Mouse (Mus musculus) liver, embryonic 14.5 days (tissue): ENCODE measurements around the gene Sar1b. TPM values are rescaled to one million over a fixed set of nuclear protein-coding genes. Genes with fewer than 3 reads are reported as not detected.
"Not testable (repeated sequence)": the region's sequence is repeated elsewhere in the genome, so short reads cannot be mapped to it uniquely, and the experiment has no call there.

Experiments used
- ATAC-seq: fragments of 200-750 bp; cut with Nextera tagmentation; 2 replicates; pipeline ENCODE4 v1.8.0; 2017; ENCODE audit warnings: moderate number of reproducible peaks, mild to moderate bottlenecking, moderate library complexity; ENCODE audit not compliant: insufficient read depth
- DNase-seq, 3 experiments: peaks; one replicate each; pipeline ENCODE4 v3.0.0-alpha.2; 2012 to 2013; ENCODE audit warnings: low read depth in 3 of 3, low spot score in 3 of 3
- H3K27ac ChIP-seq: fragments of 300-500 bp; sonication (generic); 2 replicates; pipeline ENCODE4 v1.5.1; 2014; ENCODE audit warnings: moderate library complexity, mild to moderate bottlenecking, control low read depth, inconsistent platforms
- H3K27me3 ChIP-seq: fragments of 300-500 bp; sonication (generic); 2 replicates; pipeline ENCODE4 v1.6.1; 2014; ENCODE audit warnings: mild to moderate bottlenecking, low read length, moderate library complexity; ENCODE audit not compliant: control insufficient read depth, insufficient read depth
- H3K36me3 ChIP-seq: fragments of 300-500 bp; sonication (generic); replicated peaks from 2 replicates; pipeline ENCODE4 v1.6.1; 2014; ENCODE audit warnings: low read depth; ENCODE audit not compliant: control insufficient read depth, insufficient read depth
- H3K4me1 ChIP-seq, 2 experiments: fragments of 200-500 bp in 1 of 2; fragments of 300-500 bp in 1 of 2; sonication (generic) in 1 of 2; replicated peaks; 2 replicates each; pipeline ENCODE4 v1.6.1; 2012 to 2014; ENCODE audit warnings: antibody characterized with exemption in 1 of 2, inconsistent platforms in 1 of 2, low read length in 1 of 2; ENCODE audit not compliant: control insufficient read depth in 2 of 2, insufficient read depth in 2 of 2
- H3K4me2 ChIP-seq: fragments of 300-500 bp; sonication (generic); 2 replicates; pipeline ENCODE4 v1.6.1; 2014; ENCODE audit warnings: low read depth, mild to moderate bottlenecking, control low read depth, moderate library complexity
- H3K4me3 ChIP-seq, 2 experiments: fragments of 200-500 bp in 1 of 2; fragments of 300-500 bp in 1 of 2; sonication (generic) in 1 of 2; 2 replicates each; pipeline ENCODE4 v1.5.1; 2012 to 2014; ENCODE audit warnings: low read depth in 2 of 2, low read length in 2 of 2, mild to moderate bottlenecking in 2 of 2, control low read depth in 1 of 2, inconsistent platforms in 1 of 2, moderate library complexity in 1 of 2; ENCODE audit not compliant: insufficient read depth in 1 of 2
- H3K9ac ChIP-seq: fragments of 300-500 bp; sonication (generic); replicated peaks from 2 replicates; pipeline ENCODE4 v1.6.1; 2014; ENCODE audit warnings: mild to moderate bottlenecking, control low read depth, moderate library complexity
- H3K9me3 ChIP-seq: fragments of 300-500 bp; sonication (generic); 2 replicates; pipeline ENCODE4 v1.6.1; 2016; ENCODE audit warnings: low read length, mixed read lengths; ENCODE audit not compliant: control insufficient read depth
- CTCF ChIP-seq: IDR thresholded peaks from 2 replicates; pipeline ENCODE4 v1.5.1; 2016; ENCODE audit warnings: antibody characterized with exemption, low read depth, control low read depth
- EP300 ChIP-seq: IDR thresholded peaks from 2 replicates; pipeline ENCODE4 v1.6.1; 2016; ENCODE audit warnings: antibody characterized with exemption, low read depth
- WGBS: fragments of 180-500 bp; shearing (Covaris S2); extraction: QIAGEN DNeasy Blood & Tissue Kit; methylation state at CpG from one replicate; pipeline ENCODE4 v1.1.7; 2014; ENCODE audit not compliant: insufficient replicate concordance; 5-methylcytosine and 5-hydroxymethylcytosine counted together
- polyA plus RNA-seq, 2 experiments: library from polyadenylated mRNA; depleted of rRNA in 1 of 2; stranded (reverse) in 1 of 2; unstranded in 1 of 2; fragments of >200 nt; fragmentation: Nextera tagmentation in 1 of 2; extraction: Ambion mirVana in 1 of 2; gene quantifications; 2 replicates each; pipeline versions ENCODE4 v1.2.1 to v1.2.3; 2012 to 2014

Sar1b gene
- polyA plus RNA-seq, 2 experiments, result 35.2 to 80.7 TPM

DNA sequence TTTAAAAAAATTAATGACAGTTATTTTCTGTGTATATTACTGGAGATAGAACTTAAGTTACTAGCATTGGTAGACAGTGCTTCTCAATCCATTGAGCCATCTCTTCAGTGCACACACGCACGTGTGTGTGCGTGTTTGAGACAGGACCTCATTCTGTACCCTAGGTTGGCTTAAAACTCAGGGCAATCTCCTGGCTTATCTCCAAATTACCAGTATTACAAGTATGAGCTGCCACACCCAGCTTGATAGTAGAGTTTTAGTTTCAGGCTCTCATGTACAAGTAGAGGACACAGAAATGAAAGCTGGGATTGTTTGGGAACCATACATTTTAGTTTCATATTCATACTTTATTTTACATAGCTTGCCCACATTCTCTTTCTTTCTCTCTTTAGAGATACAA is 22.8 kb upstream of the Sar1b start:
- ATAC-seq (peak; percentile 49; the same call in 1 of the 2 replicates), DNase-seq (peak in 2 of 3 experiments; percentile 46 to 57)
- peaks cover 34 to 37% of the 10 kb centered on the region in 2 experiments for H3K4me1 ChIP-seq
- H3K27ac ChIP-seq, result peak overlapping the region; percentile 75
- peak overlapping the region; percentile 48 for H3K4me2 ChIP-seq
- H3K4me3 ChIP-seq, result no peak overlapping the region
- H3K9me3 ChIP-seq, result no peaks in the 10 kb centered on the region
- H3K36me3 ChIP-seq, result peaks cover 27% of the 10 kb centered on the region
- TF ChIP-seq EP300 (no peak), CTCF (no peak)
- H3K9ac ChIP-seq, result peak overlapping the region; percentile 11; the same call in 1 of the 2 replicates
- H3K27me3 ChIP-seq, result no peaks in the 10 kb centered on the region
- WGBS, result 33% methylated on average over 3 of the region's 3 CpGs

GRCm38 (mm10) chr11:51746096-51746495 is 17.4 kb upstream of the Sar1b start:
- ATAC-seq (no peak), DNase-seq (no peak)
- peaks cover 8% of the 10 kb centered on the region in 2 experiments for H3K4me1 ChIP-seq
- no peaks in the 10 kb centered on the region for H3K9me3 ChIP-seq
- TF ChIP-seq CTCF, result no peak
- TF ChIP-seq EP300, result no peak
- no peaks in the 10 kb centered on the region for H3K27me3 ChIP-seq
- WGBS, result 83% methylated on average over 1 of the region's 1 CpGs
- no peak overlapping the region for H3K27ac ChIP-seq
- H3K4me2 ChIP-seq, result no peak overlapping the region
- H3K4me3 ChIP-seq, result no peak overlapping the region
- no peak overlapping the region for H3K9ac ChIP-seq
- peaks cover 20% of the 10 kb centered on the region for H3K36me3 ChIP-seq

DNA sequence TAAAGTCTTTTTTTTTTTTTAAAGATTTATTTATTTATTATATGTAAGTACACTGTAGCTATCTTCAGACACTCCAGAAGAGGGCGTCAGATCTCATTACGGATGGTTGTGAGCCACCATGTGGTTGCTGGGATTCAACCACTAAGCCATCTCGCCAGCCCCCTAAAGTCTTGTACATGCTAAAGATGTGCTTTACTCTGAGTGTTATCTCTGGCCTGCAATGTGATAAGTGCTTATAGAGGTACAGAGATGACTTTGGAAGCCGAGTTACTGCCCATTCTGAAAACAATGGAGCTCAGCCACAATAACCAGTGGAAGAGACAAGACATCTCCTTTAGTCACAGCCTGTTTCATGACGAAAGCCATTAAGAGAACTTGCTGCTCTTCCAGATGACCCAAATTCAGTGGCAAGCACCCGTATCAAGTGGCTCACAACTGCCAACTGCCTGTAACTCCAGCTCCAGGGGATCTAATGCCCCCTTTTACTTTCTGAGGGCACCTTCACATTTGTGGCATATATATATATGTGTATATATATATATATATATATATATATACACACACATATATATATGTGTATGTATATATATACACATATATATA is 11.8 kb upstream of the Sar1b start:
- H3K9me3 ChIP-seq, H3K27ac ChIP-seq, H3K27me3 ChIP-seq, DNase-seq, H3K4me2 ChIP-seq, H3K36me3 ChIP-seq, ATAC-seq, H3K9ac ChIP-seq, H3K4me3 ChIP-seq: not testable (repeated sequence)
- 55% methylated on average over 6 of the region's 6 CpGs for WGBS
- H3K4me1 ChIP-seq, result peaks cover 11 to 15% of the 10 kb centered on the region in 2 experiments

DNA sequence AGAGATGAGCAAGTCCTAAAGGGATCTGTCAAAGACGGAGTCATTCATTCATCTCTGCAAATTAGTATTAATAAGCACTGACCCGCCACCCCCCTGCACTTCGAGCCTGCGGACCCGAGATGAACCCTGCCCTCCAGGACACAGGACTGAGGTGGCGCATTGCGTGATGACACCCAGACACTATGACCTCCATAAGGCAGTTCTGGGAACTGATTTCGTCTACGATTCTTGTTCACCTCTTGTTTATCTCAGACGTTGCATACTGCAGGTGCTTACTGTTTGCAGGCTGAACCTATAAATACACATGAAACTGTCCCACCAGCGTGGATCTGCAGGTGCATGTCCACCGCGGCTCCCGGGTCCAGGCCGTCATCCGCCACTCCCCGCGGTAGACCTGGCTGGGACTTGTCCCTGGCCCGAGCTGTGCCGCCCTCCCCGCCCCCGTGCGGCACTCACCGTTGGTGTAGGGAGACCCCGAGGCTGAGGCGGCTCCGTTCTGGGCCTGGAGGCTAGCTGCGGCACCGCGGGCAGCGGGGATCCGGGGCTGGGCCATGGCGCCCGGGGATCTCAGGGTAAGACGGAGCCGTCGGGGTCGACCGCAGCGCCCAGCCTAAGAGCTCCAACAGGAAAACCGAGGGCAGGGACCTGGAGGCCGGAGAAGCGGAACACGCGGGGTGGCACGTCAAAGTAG is 7.7 kb upstream of the Sar1b start:
- Histone ChIP-seq H3K4me3 (peak overlapping the region; percentile 81 to 82), H3K4me2 (peak overlapping the region; percentile 77), H3K36me3 (no peaks in the 10 kb centered on the region), H3K9ac (peak overlapping the region; percentile 81), H3K9me3 (no peaks in the 10 kb centered on the region), H3K27me3 (no peaks in the 10 kb centered on the region), H3K27ac (peak overlapping the region; percentile 13; the same call in 1 of the 2 replicates), H3K4me1 (peaks cover 16 to 18% of the 10 kb centered on the region in 2 experiments)
- DNase-seq (no peak), ATAC-seq (peak; percentile 67)
- no peak for TF ChIP-seq EP300
- no peak; the same call in none of the 2 replicates for TF ChIP-seq CTCF
- WGBS, result 1% methylated on average over 46 of the region's 46 CpGs

DNA sequence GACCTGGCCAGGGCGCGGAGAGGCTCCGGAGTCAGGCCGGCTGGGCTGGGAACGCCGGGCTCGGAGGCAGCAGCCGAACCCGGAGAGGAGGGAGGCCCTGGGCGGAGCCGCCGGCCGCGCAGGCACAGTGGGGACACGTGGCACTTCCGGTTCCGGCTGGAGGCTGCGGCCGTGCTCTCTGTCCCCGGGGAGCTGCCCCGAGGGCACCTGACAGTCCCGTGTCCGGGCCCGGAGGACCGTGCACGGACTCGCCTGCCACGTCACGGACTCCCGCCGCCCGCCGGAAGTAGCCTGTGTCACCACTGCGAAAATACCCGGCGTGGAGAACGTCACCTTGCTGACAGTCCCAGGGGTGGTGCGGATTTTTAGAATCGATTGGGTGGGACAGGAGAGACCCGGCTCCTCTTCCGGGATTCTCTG is 7.1 kb upstream of the Sar1b start:
- H3K4me2 ChIP-seq, result peak overlapping the region; percentile 77
- DNase-seq, result peak; percentile 78 to 85 (median 79)
- peak; percentile 97 for ATAC-seq
- peak overlapping the region; percentile 81 to 82 for H3K4me3 ChIP-seq
- WGBS, result under 1% methylated on average over 41 of the region's 41 CpGs
- H3K4me1 ChIP-seq, result peaks cover 16% of the 10 kb centered on the region in 2 experiments
- H3K27me3 ChIP-seq, result no peaks in the 10 kb centered on the region
- no peaks in the 10 kb centered on the region for H3K9me3 ChIP-seq
- TF ChIP-seq CTCF, result no peak
- TF ChIP-seq EP300, result peak; percentile 3; the same call in 1 of the 2 replicates
- H3K27ac ChIP-seq, result peak overlapping the region; percentile 47
- no peaks in the 10 kb centered on the region for H3K36me3 ChIP-seq
- peak overlapping the region; percentile 81 for H3K9ac ChIP-seq
